Mouse (Mus musculus) gonadal fat pad, adult 2 months (tissue): ENCODE measurements at regions not wholly inside any gene's neighbourhood (a gene's known extent, or its start where the extent isn't known, plus 50 kb on each side); places are given as distances from the start of the nearest gene placed in this dataset.

Experiments used
- DNase-seq: peaks from one replicate; pipeline ENCODE4 v3.0.0-alpha.2; 2012; ENCODE audit warnings: low read depth

DNA sequence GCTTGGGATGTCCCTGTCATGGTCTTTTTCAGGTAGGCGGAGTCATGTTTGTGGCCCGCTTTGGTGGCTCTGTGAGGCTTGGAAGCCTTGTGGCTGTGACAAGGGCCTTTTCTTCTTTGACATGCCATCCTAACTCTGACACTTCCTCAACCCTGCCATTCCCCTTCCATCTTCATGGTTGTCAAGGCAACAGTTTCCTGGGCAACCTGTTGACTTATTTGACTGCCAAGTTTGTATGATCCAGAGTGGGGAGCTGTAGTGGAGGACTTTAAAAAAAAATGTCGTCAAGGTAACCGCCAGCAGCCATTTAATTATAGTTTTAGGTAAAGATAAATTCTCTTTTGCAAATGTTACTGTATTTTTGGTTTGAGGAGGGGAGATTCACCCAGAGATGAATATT lies 56.8 kb upstream of the Kcng1 start:
- no peak for DNase-seq

DNA sequence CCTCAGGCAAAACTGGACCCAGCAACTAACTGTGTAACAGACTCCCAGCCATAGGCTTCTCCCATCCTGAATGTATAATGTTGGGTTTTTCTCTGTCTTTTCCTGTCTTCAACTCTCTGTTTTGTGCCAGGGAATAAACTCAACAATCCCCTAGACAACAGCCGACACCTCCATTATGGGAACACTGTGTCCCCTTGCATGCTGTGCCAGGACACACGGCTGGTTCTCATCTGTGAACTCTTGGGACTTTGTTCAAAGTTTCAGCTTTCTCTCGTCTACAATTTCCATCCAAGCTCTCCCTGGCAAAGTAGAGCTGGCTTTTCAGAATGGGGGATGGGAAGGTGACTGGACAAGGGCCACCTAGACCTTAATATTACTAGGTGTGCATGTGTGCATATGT lies 56.1 kb upstream of the Kcng1 start:
- DNase-seq = no peak

DNA sequence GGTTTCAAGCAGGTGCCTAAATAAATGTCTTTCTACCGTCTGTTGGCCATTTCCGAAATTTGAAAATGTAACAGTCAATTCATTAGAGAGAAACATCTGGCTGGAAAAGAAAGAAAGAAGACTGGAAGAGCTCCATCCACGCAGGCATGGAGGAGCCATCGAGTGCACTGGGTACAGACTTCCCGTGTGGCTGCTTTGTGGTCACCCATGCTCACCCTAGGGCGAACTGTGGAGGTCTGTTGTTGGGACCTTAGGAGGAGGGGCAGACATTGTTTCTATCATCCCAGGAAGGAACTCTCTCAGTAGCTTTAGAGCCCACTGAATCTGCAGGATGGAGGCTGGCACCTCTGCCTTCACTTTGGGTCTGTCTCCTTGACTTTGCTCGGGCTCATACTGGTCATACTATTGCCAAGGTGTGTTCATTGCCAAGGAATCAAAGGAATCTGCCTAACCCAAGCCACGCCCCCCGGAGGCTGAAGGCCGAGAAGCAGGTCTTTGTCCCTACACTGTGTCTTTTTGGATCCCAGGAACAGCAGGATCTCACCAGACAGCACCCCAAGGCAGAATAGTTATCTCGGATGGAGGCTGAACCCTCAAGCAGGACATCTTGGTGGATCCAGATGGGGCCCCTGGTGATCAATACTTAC lies 54.3 kb upstream of the Kcng1 start:
- DNase-seq = no peak

DNA sequence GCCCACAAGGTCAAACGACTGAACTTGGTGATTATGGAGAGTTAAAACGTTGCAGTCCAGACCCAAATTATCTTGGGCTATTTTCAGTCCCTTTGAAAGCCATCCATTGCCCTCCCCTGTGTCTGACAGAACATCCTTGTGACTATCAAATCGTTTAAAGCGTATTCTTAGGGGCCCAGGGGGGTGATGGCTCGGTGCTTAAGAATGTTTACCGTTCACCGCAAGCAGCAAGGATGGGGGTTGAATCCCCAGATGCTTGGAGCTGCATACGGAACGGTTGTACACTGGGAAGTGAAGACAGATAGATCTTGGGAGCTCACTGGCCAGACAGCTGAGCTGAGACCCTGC lies 52.7 kb upstream of the Kcng1 start:
- DNase-seq = no peak

DNA sequence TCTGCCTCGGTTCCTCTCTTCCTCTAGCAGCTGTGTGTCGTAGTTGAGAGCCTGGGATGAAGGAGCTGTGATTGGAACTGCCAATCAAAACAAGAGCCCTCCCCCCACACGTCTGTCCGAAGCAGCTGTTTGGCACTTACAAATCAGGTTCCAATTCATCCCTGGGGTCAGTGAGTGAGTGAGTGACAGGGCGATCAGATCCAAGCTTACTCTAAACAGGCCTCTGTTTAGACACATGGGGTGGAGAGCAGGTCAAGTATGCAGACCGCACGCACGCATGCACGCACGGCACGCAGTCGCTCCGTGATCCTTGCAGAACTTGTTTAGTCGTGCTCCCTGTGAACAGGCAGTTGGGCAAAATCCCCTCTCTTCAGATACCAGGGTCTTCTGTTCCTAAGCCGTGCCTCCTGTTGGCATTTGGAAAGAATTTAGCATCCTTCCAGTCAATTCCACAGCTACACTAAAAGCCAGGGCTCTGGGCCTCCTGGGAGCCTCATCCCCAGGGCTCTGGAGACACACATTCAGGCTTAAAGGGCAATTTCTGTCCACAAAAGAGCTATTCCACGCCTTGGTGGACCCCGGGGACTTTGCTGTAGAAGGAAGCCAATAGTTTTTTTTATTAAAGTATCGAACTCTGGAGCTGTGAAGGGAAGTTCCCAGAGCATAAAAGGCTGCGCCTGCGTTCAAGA lies 52.2 kb upstream of the Kcng1 start:
- no peak for DNase-seq

DNA sequence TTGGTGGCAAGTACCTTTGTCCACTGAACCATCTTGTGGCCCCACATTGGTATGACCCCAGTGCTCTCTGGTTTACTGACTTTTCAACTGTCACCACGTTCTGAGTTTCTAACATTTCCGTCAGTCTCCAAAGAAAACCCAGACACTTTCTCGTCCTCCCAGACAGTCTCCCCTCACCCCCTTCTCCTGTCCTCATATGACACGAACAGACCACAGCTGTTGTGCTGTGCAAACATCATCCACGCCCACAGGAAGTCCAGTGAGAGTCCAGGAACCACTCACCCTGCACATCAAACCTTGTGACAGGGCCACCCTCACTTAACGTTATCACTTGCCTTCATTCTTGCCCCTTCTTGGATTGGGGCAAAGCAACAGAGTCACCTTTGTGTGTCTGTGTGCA lies 51.4 kb upstream of the Kcng1 start:
- DNase-seq = no peak
